Comparison of ENCODE assay signal across 8 mouse cellular contexts in the genomic region with DNA sequence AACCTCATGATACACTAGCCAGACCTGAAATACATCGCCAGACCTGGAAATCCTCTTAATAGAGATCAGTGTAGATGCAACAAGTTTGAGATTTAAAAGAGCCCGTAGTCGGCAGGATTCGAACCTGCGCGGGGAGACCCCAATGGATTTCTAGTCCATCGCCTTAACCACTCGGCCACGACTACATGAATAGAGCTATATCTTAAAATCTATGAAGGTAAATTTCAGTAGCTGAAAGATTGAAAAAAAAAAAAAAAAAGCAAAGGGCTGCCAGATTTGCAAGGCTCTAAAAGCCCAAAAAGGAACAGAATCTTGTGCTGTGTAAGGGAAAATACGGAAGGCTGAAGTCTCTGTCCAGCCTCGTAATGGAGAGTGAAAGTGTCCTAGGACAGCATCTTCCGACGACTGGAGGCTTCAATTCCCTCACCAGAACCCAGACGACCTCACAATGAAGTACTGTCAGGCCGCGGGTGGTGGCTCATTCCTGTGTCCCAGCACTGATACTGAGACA. TPM values are rescaled to one million over a fixed set of nuclear protein-coding genes. Genes with fewer than 3 reads are reported as not detected.
DNase-seq lines count a peak whose midpoint lies in the region; ATAC-seq and TF ChIP-seq lines count a peak whose summit lies in the region.

No protein-coding gene starts in this region.

- H3K4me2 ChIP-seq in lung, embryonic 14.5 days: peak overlapping the region; percentile 65
- peak overlapping the region; percentile 61 for H3K4me2 ChIP-seq in neural tube, embryonic 15.5 days

- TF ChIP-seq POLR2A in ES-Bruce4 (IDR thresholded peaks at IDR 0.05; ENCODE audit: insufficient read depth, low read length): no peak
- TF ChIP-seq POLR2A in cerebellum, adult 2 months (IDR thresholded peaks at IDR 0.05; ENCODE audit: borderline replicate concordance, insufficient read depth, low read length): no peak

- WGBS in cerebellum, adult 2 months: under 1% methylated on average over 16 of the region's 16 CpGs
- under 1% methylated on average over 16 of the region's 16 CpGs for WGBS in lung, embryonic 14.5 days
- WGBS in neural tube, embryonic 15.5 days: under 1% methylated on average over 16 of the region's 16 CpGs

- DNase-seq in cerebellum, adult 2 months: peak; percentile 82 to 87
- peak; percentile 82 for DNase-seq in layer of hippocampus, adult 9-10 months (ENCODE audit: low spot score)
- peak; percentile 90 for DNase-seq in lung, embryonic 14.5 days
- DNase-seq in testis, postnatal 10 days (ENCODE audit: low spot score): peak; percentile 78

- peak; percentile 28 for ATAC-seq in frontal cortex, adult (ENCODE audit: low TSS enrichment)
- ATAC-seq in hematopoietic stem cell, adult 5-6 weeks (replicated peaks in 1 of 2; ENCODE audit: insufficient read depth in 1 of 2, low FRiP score in 2 of 2, low TSS enrichment in 1 of 2, low read depth in 1 of 2, poor library complexity in 2 of 2, severe bottlenecking in 2 of 2): 0 out of 4 replicates have a peak, but pooled peaks have one; percentile 11 to 23
- ATAC-seq in lung, embryonic 14.5 days (ENCODE audit: insufficient read depth): peak; percentile 66
- ATAC-seq in neural tube, embryonic 15.5 days (ENCODE audit: low FRiP score): peak; percentile 42; the same call in 1 of the 2 replicates

- H3K4me3 ChIP-seq in ES-Bruce4 (ENCODE audit: low read depth, low read length): peak overlapping the region; percentile 89
- H3K4me3 ChIP-seq in cerebellum, adult 2 months (replicated peaks; ENCODE audit: insufficient read depth, low read depth, low read length): peak overlapping the region; percentile 63
- H3K4me3 ChIP-seq in lung, embryonic 14.5 days (ENCODE audit: low read depth, low read length): peak overlapping the region; percentile 46
- H3K4me3 ChIP-seq in neural tube, embryonic 15.5 days (replicated peaks): peak overlapping the region; percentile 55

- H3K4me1 ChIP-seq in ES-Bruce4 (ENCODE audit: control insufficient read depth, insufficient read depth, low read length): no peaks in the 10 kb centered on the region
- no peaks in the 10 kb centered on the region; the same call in 1 of the 2 replicates for H3K4me1 ChIP-seq in cerebellum, adult 2 months (ENCODE audit: control insufficient read depth, insufficient read depth, low read length)
- 0 out of 2 replicates have a peak, but pooled peaks cover 2% of the 10 kb centered on the region for H3K4me1 ChIP-seq in lung, embryonic 14.5 days (ENCODE audit: insufficient read depth)
- H3K4me1 ChIP-seq in neural tube, embryonic 15.5 days: 0 out of 2 replicates have a peak, but pooled peaks cover 3% of the 10 kb centered on the region

- no peaks in the 10 kb centered on the region for H3K27me3 ChIP-seq in ES-Bruce4 (ENCODE audit: control insufficient read depth, insufficient read depth, low read length, poor library complexity, severe bottlenecking)
- H3K27me3 ChIP-seq in cerebellum, adult 2 months (ENCODE audit: control insufficient read depth, insufficient read depth, low read length): no peaks in the 10 kb centered on the region
- no peaks in the 10 kb centered on the region for H3K27me3 ChIP-seq in lung, embryonic 14.5 days (ENCODE audit: insufficient read depth, low read length)
- 0 out of 2 replicates have a peak, but pooled peaks cover 10% of the 10 kb centered on the region for H3K27me3 ChIP-seq in neural tube, embryonic 15.5 days (replicated peaks)

- no peak for TF ChIP-seq CTCF in ES-Bruce4 (IDR thresholded peaks at IDR 0.05; ENCODE audit: low read depth, low read length)
- no peak for TF ChIP-seq CTCF in cerebellum, adult 2 months (IDR thresholded peaks at IDR 0.05; ENCODE audit: borderline replicate concordance, insufficient read depth, low read depth, low read length)
- no peak for TF ChIP-seq CTCF in lung, embryonic 14.5 days (IDR thresholded peaks at IDR 0.05; ENCODE audit: low read depth)

- TF ChIP-seq EP300 in ES-Bruce4 (IDR thresholded peaks at IDR 0.05; ENCODE audit: insufficient read depth, low read depth, low read length): no peak

- no peaks in the 10 kb centered on the region for H3K9me3 ChIP-seq in ES-Bruce4 (replicated peaks; ENCODE audit: control insufficient read depth, insufficient read depth, low read length, poor library complexity, severe bottlenecking)
- H3K9me3 ChIP-seq in lung, embryonic 14.5 days (ENCODE audit: low read depth, low read length): no peaks in the 10 kb centered on the region
- no peaks in the 10 kb centered on the region for H3K9me3 ChIP-seq in neural tube, embryonic 15.5 days (replicated peaks)

- H3K27ac ChIP-seq in ES-Bruce4 (ENCODE audit: insufficient read depth, low read length): peak overlapping the region; percentile 12; the same call in 1 of the 2 replicates
- no peak overlapping the region for H3K27ac ChIP-seq in cerebellum, adult 2 months (ENCODE audit: insufficient read depth, low read length)
- H3K27ac ChIP-seq in lung, embryonic 14.5 days (ENCODE audit: low read depth): peak overlapping the region; percentile 61
- H3K27ac ChIP-seq in neural tube, embryonic 15.5 days (replicated peaks): peak overlapping the region; percentile 64

- peak overlapping the region; percentile 95 for H3K9ac ChIP-seq in ES-Bruce4 (ENCODE audit: low read depth, poor library complexity, severe bottlenecking)
- H3K9ac ChIP-seq in lung, embryonic 14.5 days: peak overlapping the region; percentile 43
- H3K9ac ChIP-seq in neural tube, embryonic 15.5 days (replicated peaks): peak overlapping the region; percentile 49

- H3K36me3 ChIP-seq in ES-Bruce4 (ENCODE audit: control insufficient read depth, insufficient read depth, low read length, poor library complexity, severe bottlenecking): no peaks in the 10 kb centered on the region
- no peaks in the 10 kb centered on the region for H3K36me3 ChIP-seq in lung, embryonic 14.5 days (ENCODE audit: insufficient read depth)
- no peaks in the 10 kb centered on the region for H3K36me3 ChIP-seq in neural tube, embryonic 15.5 days

RNA-seq across cellular contexts. Expression of gene Zfp184, which starts 4.0 kb away (rescaled TPM):
- 8.1 and 11.5 TPM in 2 replicates for polyA plus RNA-seq in ES-Bruce4 (2011; ENCODE audit: insufficient read depth, insufficient read length, low read depth, missing spikeins)
- polyA plus RNA-seq in cerebellum, adult 2 months (2012; rRNA removed): 0.95 and 1.0 TPM in 2 replicates
- total RNA-seq in hematopoietic stem cell, adult 5-6 weeks (2017): 18.3 and 26.9 TPM in 2 replicates
- 16.0 and 16.4 TPM in 2 replicates for polyA plus RNA-seq in lung, embryonic 14.5 days (2014; fragmentation: Nextera tagmentation; extraction: Ambion mirVana)
- 10.3 and 11.5 TPM in 2 replicates for polyA plus RNA-seq in neural tube, embryonic 15.5 days (2015; fragmentation: Nextera tagmentation; extraction: Ambion mirVana)

RNA-seq across cellular contexts. Expression of gene Pom121l2, which starts 40.1 kb away (rescaled TPM):
- not detected in 2 replicates for polyA plus RNA-seq in ES-Bruce4 (2011; ENCODE audit: insufficient read depth, insufficient read length, low read depth, missing spikeins)
- polyA plus RNA-seq in cerebellum, adult 2 months (2012; rRNA removed): not detected in 2 replicates
- total RNA-seq in hematopoietic stem cell, adult 5-6 weeks (2017): not detected in 2 replicates
- 0.12 and 0.26 TPM in 2 replicates for polyA plus RNA-seq in lung, embryonic 14.5 days (2014; fragmentation: Nextera tagmentation; extraction: Ambion mirVana)
- 0.11 TPM in 1 of 2 replicates, not detected in the other for polyA plus RNA-seq in neural tube, embryonic 15.5 days (2015; fragmentation: Nextera tagmentation; extraction: Ambion mirVana)

Comparison
In these comparisons a context has a peak if more than half of its experiments do, and no peak if none do; other contexts are left out.
1. H3K9ac ChIP-seq: peak in every context shown above with its lines; median percentile 95 in ES-Bruce4; 49 in neural tube, embryonic 15.5 days; 43 in lung, embryonic 14.5 days.